Mouse (Mus musculus) gastrocnemius, postnatal 4 days (tissue): Measurements from ENCODE around the gene Gm6760. TPM values are rescaled to one million over a fixed set of nuclear protein-coding genes. Genes with fewer than 3 reads are reported as not detected.

Experiments
- DNase-seq, 2 experiments: peaks; one replicate each; pipeline ENCODE4 v3.0.0; 2021 to 2022; ENCODE audit warnings: low spot score in 2 of 2, mixed read lengths in 2 of 2
- long read RNA-seq, 2 experiments: library from polyadenylated mRNA; stranded (forward); transcript quantifications; one replicate each; pipeline ENCODE4 v2.0.0; 2021
- total RNA-seq, 2 experiments: library from RNA; stranded (reverse); gene quantifications; 2 replicates each; pipeline ENCODE4 v1.2.3; 2021

Gene Gm6760
- total RNA-seq = not detected
- long read RNA-seq, experiment 1 = 0 reads
- long read RNA-seq, experiment 2 = 0 reads

DNA sequence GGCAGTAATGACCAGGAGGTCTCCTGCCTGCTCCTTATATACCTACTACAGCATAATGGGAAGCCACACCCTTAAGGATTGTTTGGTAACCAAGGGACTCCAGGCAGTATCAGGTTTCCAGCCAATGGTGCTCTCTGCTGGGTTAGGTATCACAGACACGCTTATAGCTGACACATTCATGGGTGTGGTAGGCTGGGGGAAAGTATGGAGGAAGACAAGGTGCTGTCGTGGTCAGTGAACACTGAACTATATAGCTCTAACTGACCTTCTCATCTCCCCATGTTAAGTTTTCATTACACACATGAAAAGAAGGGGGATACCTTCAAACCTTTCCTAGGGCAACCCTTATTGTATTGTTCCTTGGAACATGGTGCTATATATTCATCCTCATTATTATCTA, at the start of gene Gm6760:
Gene Gm6760, minus strand, starts transcription at position 101 of the 400 bp plus-strand sequence.
- DNase-seq = no peak

DNA sequence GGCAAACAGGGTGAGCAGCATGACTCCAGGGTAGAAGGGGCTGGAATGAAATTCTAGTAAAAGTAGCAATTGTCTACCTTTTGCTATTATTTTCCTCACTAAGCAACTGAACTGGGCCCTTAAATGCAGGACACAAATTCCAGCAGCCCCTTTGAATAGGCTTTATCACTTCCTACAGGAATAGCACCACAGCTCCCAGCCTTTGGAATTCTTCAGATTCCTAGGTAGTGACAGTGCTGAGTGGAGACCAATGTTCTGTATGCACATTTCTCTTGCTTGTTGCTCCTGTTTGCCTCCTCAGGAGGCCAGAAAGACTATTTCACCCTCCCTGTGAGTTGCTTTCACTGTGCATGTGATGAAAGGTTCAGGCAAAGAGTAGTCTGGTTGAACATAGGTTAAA, 29.2 kb upstream of the Gm6760 start:
- no peak for DNase-seq

DNA sequence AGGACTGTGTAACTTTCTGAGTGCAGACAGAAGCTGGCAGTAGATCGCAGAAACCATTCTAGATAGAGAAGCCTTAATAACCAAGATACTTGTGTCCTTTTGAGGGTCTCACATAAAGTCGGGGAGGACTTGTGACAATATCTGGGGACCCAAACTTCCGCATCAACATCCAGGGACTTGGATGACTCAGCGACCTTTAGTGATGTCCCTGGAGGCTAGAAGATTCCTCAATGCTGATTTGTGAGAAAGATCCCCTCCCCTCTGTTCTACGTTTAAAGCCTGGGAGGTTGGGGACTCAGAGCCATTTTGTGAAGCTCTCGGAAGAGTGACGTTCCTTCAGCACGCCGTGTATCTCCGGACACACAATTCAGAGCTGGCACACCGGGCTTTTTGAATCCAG, 21.2 kb upstream of the Gm6760 start, which contains the start of gene 3830417A13Rik:
Gene 3830417A13Rik, plus strand, starts transcription at position 301 of the 400 bp plus-strand sequence.
- no peak for DNase-seq

Other genes starting within 250 kb of the Gm6760 start
- gene 3830417A13Rik, start 21.4 kb upstream of the Gm6760 start, total RNA-seq = not detected
- gene Slitrk4, start 124.8 kb upstream of the Gm6760 start, total RNA-seq = 1 to 10 TPM; 5.8 to 7.8 TPM